Mouse (Mus musculus): ENCODE data around the gene Gm572.

GRCm38 (mm10) chr4:148664021-148664420, 20.9 kb downstream of the Gm572 start:
- TF ChIP-seq CTCF (IDR thresholded peaks at IDR 0.05; ENCODE audit: control insufficient read depth, insufficient read depth, insufficient read length) (no peak), MYOG (IDR thresholded peaks at IDR 0.05; ENCODE audit: control insufficient read depth, extremely low read depth, insufficient read length) (no peak), MAX (IDR thresholded peaks at IDR 0.05) (no peak), USF1 (IDR thresholded peaks at IDR 0.05; ENCODE audit: low read depth) (no peak), CEBPB (IDR thresholded peaks at IDR 0.05; ENCODE audit: low read depth) (no peak), MYOD1 (IDR thresholded peaks at IDR 0.05; ENCODE audit: control insufficient read depth, insufficient read length, low read depth) (no peak)
